Mouse (Mus musculus) c-Kit-positive CD71-positive TER-119-negative erythroid progenitor cells, embryonic 14.5 days (primary cell): ENCODE data around the gene Slc26a3.

Source experiments
- DNase-seq: peaks from one replicate; pipeline ENCODE4 v3.0.0-alpha.2; 2013; ENCODE audit warnings: low read depth

Slc26a3 gene

DNA sequence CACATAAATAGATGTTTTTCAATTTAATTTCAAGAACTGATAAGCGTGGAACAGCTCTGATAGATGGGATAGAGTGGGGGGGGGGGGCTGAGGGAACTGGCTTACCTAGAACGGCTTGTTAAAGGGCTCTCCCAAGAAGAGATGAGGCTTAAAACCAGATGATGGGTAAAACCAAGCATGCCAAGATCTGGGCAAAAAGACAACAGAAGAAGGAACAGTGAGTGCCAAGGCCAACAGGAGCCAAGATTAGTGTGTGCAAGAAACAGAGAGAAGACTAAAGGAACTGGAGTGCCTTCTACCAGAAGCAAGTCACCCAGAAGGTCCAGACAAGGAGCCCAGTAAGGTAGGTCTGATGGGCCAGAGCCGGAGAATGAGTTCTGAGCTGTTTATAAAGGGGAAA lies at the start of gene Slc26a3:
Gene Slc26a3, plus strand, starts transcription at position 301 of the 400 bp plus-strand sequence.
- no peak for DNase-seq

DNA sequence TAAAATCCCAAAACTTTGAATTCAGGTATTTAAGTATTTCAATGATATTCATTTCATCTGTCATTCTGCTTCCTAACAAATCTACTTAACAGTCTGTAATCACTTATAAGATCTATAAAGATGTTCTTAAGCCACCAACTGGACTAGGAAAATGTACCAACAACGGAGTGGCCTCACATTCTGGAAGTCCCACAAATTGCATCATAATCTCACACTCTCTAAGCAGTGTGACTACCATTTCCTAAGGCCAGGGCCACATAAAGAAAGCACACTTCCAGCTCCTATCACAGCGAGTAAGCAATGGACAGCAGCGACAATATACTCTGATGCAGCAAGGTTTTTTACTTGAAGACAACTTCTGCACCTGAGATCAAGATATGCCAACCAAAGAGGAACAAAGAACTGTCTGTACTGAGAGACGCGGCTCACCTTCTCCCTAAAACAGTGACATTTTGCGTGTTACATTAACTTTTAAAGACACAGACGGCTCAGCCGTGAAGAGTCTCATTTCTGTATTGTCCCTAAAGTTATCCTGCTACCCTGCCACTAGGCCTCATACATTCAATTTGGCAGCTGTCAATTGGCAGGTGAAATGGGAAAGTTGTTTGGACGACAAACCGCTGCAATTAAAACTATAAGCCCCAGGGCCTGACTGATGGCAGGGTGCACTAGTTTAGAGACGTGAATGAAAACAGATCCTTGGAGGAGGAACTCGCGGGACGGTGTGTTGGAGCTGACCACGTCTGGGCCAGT lies 40.3 kb upstream of the Slc26a3 start:
- peak; percentile 13 for DNase-seq

DNA sequence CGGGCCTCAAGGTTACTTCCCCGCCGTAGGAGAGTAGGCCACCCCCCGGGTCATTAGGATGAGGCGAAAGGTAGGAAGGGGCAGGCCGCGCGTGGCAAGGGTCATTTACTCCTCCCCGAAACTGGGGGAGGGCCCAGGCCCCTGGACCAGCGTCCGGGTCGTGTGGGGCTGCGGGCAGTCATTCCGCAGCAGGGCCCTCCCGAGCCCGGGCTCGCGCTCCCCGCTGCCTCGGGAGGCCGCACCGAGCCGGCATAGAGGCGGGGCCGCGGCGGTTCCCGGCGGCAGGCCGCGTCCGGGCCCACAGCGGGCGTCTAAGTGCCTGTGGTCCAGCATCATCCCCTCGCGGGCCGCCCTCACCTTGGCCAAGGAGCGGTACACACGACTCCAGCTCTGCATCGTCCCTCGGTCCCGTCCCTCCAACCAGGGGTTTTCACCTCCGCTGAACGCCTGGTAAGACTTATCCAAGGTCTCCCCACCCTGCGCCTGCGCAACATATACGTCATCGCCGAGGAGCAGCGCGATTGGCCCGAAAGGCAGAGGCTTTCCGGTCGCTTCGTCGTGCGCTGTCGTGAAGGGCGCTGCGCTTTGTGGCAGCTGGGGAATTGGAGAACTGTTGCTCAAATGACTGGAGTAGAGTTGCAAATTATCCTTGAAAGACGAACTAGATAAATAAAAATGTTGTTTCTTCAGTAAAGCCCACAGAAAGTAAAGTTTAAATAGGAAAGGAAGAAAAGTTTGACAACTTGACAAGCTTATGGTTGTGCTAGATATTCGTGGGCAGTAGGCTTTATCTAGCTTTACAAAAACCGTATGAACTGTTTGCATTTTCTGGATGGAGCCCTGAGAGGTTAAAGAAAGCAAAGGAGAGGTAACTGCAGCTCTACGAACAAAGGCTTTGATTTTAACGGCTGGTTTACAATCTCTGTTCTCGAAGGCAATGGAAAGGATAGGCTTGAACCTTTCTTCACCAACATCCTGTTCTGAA lies 39.4 kb upstream of the Slc26a3 start, which contains the start of gene Dld:
Gene Dld, minus strand, starts transcription at position 510 of the 985 bp plus-strand sequence.
- DNase-seq = peak; percentile 92

DNA sequence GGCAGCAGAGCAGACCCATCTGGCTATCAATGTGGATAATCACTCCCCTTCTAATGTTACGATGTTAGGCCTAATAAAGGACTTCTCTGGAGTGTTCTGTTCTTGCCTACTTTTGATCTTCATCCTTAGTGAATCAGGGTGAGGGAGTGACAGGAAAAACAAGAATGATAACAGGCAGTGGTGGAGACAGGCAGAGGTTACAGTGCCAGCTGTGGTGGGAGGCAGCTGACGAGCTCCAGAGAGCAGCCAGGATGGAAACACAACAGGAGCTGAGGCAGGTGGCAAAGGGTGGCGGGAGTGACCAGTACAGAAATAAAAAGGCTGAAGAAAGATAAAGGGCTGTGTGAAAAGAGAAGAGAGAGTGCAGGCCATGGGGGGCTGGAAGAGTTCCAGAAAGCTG lies 24.2 kb upstream of the Slc26a3 start:
- DNase-seq = no peak

DNA sequence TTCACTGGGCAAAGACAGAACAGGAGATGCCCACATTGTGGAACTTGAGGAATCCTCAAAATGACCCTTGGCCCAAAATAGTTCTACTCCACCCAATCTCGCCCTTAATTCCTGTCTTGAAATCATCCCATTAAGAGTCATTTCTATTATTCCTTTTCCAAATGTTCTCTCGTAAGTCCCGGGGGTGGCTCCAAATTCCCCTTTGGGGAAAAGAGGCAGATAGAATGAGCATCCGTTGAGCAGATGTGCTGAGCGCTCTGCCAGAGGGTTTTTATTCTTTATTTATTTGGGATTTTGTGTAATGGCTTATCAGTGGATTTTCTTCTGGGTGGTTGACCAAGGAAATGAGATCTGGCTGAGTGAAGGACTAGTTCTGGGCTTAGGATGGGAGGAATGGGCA lies 22.9 kb upstream of the Slc26a3 start:
- DNase-seq = no peak

DNA sequence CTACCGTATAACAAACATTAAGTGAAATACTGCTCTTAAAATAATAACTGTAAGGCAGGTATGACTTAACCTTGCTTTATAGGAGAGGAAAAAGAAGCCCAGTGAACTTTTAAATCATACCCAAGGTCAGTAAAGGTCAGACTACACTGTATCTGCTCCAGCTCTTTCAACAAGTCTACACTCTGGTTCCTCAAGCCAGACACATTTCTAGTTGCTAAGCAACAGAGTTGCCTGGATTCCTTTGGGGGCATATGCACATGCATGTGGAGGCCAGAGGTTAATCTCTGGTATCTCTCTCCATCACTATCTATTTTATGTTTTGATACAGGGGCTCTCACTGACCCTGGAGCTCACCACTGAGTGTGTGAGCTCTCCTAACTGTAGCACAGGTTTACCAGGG lies 21.6 kb upstream of the Slc26a3 start:
- DNase-seq = no peak

DNA sequence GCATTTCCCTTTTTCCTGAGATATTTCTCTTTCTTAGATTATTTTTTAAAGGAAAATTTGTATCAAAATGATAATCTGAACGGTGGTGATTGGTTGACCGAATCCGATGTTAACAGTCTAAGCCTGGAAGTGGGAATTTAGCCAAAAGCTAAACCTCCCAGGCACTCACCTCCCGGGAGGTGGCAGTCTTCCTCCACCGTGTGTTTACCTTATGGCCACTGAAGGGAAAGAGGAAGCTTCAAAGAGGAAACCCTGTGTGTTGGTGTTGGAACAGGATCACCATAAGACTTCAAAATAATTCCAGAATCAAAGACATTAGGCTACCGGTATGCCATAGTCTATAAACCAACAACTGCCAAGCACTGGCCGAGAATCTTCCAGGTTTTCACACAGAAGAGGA lies 21.0 kb upstream of the Slc26a3 start:
- no peak for DNase-seq

DNA sequence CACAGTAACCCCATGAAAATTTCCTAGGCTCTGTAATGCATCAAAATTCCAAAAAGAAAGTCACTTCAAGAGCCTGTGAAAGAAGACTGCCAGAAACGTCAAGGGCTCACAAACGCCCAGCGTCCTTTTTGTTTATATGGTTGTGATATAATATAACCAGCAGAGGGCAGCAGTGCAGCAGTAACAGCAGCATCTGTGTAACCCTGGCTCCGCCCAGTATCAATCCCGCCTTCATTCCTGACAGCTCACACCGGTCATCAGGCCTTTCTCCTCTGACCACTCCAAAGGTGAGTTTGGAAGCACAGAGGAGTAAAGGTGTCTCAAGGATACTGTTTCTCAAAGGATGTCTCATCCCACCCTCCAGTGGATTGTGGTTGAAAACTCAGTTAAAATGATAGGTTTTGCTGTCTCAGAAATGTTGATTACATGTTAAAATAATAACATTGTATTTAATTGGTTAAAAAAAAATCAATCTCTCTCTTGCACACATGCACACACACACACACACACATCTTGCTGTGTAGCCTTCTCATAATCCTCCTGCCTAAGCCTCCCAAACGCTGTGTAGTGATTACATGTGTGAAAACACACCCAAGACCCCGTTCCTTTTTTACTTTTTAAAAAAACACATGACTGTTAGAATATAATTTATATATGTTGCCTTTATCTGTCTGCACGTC lies 15.9 kb upstream of the Slc26a3 start:
- DNase-seq = peak; percentile 67

DNA sequence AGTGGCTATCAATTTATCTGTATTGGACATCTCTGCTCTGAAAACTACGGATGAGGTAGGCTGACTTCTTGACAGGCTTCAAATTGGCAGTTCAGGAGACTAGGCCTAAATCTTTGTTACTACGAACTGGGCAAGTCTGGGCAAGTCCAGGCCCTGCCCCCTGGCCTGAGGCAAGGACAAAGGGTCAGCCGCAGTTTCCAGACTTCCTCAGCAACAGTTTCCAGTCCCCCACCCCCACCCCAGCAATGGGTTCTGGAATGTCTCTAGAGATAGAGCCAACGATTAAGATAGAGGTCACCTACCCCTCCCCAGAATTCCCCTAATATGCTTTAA lies 15.4 kb upstream of the Slc26a3 start:
- DNase-seq = no peak

DNA sequence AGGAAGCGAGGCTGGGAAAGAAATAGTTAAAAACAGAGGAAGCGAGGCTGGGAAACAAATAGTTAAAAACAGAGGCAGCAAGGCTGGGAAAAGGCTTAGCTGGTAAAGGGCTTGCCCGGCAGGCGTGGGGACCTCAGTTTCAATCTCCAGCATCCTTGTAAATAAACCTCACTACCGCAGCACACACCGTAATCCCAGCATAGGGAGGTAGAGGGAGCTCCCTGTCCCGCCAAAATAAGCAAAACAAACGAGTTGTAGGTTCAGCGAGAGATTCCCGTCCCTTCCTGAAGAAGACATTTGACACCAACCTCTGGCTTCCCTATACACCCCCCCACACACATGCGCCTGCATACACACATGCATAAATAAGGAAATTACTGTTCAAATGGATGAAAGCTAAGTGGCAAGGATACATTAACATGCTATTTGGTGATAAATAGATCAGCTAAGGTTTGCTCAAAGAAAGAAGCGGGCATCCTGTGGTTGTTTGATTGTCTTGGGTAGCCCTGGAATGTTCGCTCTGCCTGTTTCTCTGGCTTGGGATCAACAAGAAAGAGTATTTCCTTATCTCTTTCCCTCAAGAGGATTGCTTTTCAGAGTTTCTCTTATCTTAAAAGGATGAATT lies 14.2 kb upstream of the Slc26a3 start:
- DNase-seq = no peak

DNA sequence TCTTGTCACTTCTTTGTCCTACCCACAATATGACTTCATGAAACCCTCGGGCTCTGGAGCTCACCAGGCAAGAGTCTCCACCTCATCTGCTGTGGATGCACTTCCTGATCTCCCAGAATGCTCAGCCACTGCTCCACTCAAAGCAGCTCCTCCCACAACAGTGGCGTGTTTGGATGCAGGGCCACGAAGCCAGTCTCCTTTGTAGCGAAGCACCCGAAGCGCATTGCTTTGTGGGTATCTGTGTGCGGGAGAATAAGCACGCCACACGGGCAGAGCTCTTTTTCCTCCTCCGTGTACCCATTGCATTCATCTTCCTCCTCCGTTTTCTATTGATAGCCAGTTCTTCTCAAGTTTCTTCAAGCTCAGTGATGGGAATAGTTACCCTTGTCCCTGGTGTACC lies 13.4 kb upstream of the Slc26a3 start:
- DNase-seq = no peak

DNA sequence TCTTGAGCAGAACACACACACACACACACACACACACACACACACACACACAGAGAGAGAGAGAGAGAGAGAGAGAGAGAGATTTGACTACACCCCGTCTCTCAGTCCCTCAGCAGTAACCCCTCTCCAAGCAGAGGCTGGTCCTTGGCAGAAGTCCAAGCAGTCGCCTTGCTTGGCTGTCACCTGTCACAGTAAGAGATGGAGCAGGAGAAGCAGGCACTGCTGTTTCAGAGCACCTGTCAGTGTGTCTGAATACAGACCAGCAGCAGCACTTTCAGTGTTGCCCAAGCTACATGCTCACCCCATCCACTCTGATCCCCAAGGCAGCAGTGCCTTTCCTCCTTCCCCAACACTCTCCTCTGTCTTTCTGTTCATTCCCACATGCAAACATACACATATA lies 9.8 kb upstream of the Slc26a3 start:
- DNase-seq = no peak

DNA sequence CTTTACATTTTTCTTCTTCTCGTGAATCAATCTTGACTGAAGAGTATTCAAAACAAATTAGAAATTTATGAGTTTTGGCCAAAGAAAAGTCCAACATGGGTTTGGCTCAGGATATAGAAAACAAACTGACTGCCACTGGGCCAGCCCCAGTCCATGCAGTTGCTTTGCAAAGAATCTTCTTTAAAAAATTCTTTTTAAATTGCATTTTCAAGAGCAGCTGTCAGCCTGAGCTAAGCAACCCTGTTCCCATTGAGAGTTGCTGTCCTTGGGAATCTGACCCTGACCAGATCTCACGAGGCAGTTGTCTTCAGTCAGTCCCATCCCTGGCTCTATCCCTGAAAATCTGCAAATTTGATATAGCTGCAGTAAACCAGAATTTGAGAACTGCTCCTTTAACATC lies 8.2 kb upstream of the Slc26a3 start:
- no peak for DNase-seq

DNA sequence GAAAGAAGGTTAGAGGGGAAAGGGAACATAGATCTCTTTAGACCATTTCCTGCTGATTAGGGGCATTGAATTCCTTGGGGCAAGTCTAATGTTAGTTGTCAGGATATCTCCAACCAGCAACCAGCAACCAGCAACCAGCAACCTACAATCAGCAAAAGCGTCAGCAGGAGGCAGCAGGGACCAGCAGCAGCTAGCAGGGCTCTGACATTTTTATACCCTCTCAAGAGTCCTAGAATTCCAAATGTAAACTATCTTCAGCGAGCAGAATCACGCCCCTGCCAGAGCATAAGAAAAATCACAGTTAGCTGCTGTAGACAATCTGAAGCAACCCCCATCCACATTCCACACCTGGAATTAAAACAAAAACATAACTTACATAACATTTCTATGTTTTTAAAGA lies 3.4 kb upstream of the Slc26a3 start:
- DNase-seq = no peak

DNA sequence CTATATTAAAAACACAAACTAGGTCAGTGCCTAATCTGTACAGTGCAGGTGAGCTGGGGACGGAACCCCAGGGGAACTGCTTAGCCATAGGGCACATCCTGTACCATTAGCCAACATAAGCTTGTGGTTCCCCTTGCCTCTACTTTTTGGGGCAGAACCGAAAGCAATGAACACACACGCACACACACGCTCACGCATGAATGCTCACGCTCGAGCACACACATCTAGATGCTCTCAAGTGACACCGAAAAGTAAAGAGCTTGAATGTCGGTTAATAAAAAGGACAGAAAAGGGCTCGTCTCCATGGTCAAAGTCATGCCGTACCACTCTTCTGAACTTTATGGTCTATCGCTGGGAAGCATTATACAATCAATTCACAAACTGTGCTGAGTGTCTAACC lies 1.0 kb downstream of the Slc26a3 start:
- DNase-seq = no peak

DNA sequence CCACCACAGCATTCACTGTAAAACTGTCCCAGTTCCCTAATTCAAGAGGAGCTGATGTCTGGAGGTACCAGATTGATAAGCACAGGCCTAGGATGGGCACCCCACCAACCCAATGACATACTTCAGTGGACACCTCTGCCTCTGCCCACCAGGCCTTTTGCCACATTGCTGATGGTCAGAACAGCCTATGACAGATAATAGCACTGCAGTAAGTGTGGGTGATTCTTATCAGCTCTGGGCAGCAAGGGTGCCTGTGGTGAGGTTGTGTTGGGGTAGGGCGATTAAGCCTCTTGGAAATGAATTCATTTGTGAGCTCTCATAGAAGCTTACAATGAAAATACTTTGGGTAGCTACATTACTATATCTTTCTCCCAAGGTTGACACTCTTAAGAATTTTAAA lies 5.2 kb downstream of the Slc26a3 start:
- no peak for DNase-seq

DNA sequence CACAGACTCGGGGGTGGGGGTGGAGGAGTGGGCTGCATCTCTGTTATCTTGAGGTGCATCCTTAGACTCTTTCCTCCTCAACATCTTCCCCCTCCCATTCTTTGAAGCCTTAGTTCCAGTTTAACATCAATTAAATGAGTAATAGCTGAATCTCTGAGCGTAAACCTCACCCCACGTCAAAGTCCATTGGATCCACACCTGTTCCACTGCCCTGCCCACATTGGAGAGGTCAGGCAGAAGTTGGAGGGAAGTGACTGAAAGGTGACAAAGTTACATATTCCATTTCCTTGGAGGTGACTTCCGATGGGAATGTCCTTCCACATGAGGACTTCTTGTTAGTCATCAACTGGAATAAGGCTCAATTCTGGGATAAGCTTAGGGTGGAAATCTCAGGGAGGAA lies 7.0 kb downstream of the Slc26a3 start:
- no peak for DNase-seq

DNA sequence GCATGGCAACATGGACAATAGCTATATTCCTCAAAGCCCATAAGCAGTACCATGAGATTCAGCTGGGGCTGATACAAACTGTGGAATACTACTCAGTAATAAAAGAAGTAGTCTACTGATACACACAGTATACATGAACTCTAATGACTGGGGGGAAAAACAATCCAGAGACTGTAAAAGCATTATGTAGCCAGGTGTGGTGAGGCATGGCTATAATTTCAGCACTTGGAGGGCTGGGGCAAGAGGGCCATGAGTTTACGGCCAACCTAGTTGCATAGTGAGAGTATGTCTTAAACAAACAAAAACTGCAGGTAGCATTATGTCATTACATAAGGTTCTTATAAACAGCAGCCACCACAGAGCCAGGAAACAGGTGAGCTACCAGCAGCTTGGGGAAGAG lies 10.2 kb downstream of the Slc26a3 start:
- DNase-seq = no peak

DNA sequence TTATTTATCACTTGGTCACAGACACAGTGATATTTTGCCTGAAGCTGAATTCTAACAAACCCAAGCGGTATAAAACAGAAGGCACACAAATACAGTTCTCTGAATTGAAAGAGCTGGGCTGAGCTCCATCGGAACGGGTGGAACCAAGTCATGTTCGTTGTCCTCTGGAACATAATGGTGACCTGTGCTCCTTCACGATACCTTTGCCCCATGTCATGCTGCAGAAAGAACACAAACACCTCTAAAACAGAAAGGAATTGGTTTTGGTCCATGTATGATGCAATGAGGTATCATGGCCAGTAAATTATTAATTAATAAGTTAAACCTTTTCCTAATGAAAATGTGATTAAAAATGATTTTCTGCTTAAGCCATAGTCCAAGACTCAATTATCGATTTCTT lies 11.3 kb downstream of the Slc26a3 start:
- no peak for DNase-seq

DNA sequence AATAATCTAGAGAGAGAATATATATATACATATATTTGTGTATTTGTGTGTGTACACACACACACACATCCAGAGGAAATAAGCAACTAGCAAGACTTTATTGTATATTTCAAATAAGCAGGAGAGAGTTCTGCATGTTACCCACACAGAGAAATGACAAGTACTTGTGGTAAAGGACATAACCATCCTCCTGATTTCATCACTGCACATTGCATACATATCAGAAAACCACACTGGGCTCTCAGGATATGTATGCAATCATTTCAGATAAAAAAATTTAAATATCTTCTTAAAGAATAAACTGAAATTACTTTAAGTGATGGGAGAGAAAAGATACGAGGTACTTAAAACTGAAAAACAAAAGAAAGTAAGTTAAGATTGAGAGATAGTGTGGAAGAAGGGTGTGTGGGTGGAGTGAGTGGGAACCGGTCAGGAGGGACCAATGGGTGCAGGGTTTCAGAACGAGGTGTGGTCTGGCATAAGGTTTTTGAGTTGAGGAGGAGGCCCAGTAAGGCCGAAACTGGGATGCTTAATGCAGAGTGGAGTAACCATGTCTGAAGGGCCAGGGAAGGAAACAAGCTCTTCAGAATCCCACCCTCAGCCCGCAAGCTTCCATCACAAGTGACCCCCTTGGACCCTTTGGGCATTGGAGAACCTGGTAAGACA lies 14.0 kb downstream of the Slc26a3 start:
- no peak for DNase-seq

DNA sequence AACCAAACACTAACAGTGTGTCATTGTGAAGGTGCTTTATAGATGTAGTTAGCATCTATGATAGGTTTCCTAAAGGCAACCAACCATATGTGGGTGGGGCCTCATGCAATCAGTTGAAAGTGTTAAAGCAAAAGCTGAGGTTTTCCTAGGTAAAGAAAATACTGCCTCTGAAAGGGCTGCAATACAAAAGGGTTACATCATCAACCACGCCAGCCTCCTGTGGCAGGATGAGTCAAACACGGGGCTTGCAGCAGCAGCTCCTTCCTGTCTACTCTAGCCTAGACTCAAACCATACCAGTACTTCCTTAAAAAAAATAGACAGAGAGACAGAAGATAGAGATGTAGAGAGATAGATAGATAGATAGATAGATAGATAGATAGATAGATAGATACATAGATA lies 25.3 kb downstream of the Slc26a3 start:
- DNase-seq = no peak
